Mouse (Mus musculus) embryo, embryonic 11.5 days (tissue): Measurements from ENCODE around the gene Tnfsf9.

Experiments
- DNase-seq: peaks from one replicate; pipeline ENCODE4 v3.0.0-alpha.2; 2012; ENCODE audit warnings: low read depth, low spot score

Tnfsf9 gene

DNA sequence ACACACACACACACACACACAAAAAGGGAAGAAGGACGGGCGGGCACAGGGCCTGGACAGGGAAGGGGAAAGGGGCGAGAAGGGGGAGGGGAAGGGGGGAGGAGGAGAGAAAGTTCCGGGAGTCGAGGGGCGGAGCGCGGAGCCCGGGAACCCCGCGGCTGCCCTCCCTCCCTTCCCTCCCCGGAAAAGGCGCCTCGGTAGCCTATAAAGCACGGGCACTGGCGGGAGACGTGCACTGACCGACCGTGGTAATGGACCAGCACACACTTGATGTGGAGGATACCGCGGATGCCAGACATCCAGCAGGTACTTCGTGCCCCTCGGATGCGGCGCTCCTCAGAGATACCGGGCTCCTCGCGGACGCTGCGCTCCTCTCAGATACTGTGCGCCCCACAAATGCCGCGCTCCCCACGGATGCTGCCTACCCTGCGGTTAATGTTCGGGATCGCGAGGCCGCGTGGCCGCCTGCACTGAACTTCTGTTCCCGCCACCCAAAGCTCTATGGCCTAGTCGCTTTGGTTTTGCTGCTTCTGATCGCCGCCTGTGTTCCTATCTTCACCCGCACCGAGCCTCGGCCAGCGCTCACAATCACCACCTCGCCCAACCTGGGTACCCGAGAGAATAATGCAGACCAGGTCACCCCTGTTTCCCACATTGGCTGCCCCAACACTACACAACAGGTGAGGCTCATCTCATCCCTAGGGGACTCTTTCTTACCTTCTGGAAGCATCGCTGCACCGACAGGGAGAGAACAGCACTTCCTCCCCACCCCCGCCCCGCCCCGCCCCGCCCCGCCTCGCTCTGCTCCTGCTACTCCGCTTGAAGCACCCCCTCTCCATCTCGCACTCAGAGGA is at the start of gene Tnfsf9:
Gene Tnfsf9 (plus strand): TSS at position 145 of the 854 bp plus-strand sequence.
- DNase-seq: no peak

DNA sequence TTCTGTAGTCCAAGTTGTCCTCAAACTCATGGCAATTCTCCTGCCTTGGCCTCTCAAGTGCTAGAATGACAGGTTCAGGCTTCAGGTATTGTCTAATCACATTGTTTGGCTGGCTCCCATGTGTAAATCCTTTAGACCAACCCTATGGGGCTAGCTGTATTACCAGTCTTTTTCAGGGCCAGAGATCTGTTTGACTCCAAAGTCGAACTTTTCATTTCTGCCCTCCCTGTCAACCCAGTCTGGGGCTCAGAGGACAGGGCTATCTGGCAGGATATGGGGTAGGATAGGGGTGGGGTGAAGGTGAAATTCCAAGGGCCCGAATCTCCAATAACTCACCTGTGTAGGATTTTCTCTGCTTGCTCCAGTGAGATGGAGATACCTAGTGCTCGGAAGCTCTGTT is 48.9 kb upstream of the Tnfsf9 start:
- no peak for DNase-seq

DNA sequence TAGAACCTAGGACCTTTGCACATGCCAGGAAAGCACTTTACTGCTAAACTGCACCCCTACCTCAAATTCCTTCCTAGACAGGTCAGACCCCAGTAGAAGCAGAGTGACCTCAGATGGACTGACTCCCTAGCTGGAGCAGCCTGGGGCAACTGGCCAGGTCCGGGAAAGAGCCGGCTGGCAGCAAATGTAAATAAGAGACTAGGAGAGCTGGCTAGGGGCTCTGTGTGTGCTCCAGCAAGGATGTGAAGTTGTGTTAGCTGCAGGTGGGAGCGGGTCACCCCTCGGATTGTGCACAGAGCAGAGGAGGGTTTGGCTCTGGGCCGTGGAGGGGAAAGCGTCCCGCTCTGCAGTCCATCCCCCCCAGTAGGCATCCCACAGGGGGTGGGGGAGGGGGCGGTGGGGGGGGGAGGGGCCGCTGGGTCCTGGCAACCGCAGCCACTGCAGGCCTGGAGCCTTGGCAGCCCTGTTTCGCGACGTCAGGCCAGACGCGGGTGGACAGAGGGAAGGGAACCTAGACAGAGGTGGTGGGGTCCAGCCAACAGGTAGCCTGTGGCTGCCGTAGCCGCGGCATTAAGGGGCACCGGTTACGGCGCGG is 46.1 kb upstream of the Tnfsf9 start, which contains the start of gene Crb3:
Gene Crb3 (plus strand): TSS at position 215 of the 595 bp plus-strand sequence.
- no peak for DNase-seq

- DNase-seq: peak; percentile 56
These were observed 45.6 kb upstream of the Tnfsf9 start, which contains the start of gene Slc25a23 for GRCm38 (mm10) chr17:57059486-57059977. Gene Slc25a23, minus strand, starts transcription at chr17:57059863.

DNA sequence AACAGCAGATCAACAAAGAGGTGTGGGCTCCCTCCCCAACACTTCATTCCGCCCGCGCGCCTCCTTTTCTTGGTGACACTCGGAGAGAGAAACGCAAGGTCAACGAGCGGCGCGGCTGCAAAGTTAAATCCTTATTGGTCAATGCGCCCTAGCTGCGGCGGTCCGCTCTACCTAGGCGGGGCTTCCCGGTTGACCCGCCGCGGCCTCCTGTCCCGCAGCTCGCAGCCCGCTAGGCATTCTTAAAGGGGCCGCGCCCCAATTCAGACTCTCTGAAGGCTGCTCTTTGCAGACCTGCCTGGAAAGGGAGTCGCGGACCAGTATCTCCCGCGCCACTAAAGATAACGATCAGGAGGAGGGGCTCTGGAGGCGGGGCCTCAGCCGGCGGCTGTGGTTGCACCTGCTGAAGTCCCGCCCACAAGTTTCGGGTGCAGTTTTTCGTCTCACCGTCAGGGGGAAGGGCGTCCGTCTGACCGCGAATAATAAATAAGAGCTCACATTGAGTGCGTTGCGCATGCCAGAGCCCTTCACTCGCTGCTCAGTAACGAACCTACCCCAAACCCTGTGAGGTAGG is 44.8 kb upstream of the Tnfsf9 start:
- DNase-seq: peak; percentile 88

GRCm38 (mm10) chr17:57061069-57061468 is 44.1 kb upstream of the Tnfsf9 start:
- DNase-seq: no peak

GRCm38 (mm10) chr17:57062011-57062521 is 43.1 kb upstream of the Tnfsf9 start:
- no peak for DNase-seq

- DNase-seq: no peak
These were observed 42.6 kb upstream of the Tnfsf9 start for GRCm38 (mm10) chr17:57062548-57062947.

DNA sequence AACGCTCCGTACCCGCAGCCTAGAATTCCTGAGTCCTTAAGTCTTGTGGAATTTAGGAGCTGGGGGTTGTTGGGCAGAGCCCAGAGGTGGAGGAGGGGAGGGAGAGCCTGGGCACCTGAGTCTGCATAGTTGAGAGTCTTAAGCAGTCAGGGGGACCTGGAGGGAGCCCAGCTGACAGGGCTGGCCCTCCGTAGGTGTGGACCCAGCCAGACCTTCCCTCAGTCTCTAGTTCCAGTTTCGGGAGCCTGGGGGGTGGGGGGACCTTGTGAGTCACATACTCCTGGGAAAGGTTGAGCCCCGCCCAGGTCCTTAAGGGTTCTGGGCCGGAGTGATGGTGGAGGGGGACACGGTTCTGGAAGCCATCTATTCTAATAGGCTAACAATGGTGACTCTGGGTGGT is 42.1 kb upstream of the Tnfsf9 start:
- no peak for DNase-seq

DNA sequence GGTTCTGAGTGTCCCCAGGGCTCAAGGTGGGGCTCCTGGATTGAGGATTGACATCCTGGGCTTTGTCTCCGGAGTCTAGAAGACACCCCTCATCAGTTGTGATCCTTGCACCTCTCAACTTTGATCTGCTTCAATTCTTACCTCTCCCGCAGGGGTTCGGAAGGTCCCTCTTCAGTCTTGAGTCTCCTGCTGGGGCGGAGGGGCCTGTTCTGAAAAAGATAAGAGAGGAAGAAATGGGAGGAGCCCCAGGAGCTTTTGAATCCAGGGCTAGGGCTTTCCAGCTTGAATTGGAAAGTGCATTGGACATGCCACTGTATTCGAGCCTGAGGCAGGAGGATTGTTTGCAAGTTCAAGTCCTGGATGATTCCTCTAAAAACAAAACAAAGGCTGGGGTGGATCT is 38.2 kb upstream of the Tnfsf9 start:
- DNase-seq: no peak

GRCm38 (mm10) chr17:57070272-57070671 is 34.9 kb upstream of the Tnfsf9 start:
- DNase-seq: no peak

- DNase-seq: no peak
These were observed 34.4 kb upstream of the Tnfsf9 start for GRCm38 (mm10) chr17:57070699-57071098.

GRCm38 (mm10) chr17:57076916-57077315 is 28.2 kb upstream of the Tnfsf9 start:
- no peak for DNase-seq

DNA sequence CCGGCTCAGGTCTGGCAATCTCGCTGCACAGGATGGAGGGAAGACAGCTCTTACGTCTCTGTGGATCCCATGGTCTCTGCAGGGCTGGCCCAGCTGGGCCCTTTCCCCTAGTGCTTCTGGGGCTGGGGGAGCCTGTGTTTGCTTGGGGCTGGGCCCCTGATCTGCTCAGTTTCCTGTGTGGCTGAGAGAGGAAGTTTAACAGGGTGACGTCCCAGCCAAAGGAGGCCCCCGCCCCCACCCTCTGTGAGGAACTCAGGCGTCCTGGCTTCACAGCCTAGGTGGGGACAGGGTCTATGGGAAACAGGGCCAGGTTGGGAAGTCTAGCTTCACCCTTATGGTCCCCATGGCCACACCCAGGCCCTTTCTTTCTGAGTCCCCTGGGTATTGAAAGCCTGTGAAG is 26.8 kb upstream of the Tnfsf9 start, which contains the start of gene Dennd1c:
Gene Dennd1c (minus strand): TSS at position 179 of the 400 bp plus-strand sequence.
- DNase-seq: no peak

DNA sequence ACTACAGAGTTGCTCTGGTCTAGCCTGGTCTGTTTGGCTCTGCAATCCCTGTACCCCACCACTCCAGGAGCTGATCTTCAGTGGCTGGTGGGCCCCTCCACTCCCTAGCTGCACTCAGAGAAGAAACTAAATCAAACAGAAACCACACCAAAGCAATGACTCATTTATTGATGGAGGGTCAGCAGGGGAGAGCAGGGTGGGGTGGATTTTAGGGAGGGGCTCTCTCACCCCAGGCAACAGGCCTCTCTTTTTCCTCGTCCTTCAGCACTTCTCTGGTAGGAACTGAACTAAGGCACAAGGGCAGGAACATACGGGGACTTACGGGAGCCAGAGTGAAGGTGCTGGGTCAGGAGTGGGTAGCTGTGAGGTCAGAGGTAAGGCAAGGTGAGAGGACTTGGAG is 25.2 kb upstream of the Tnfsf9 start:
- DNase-seq: no peak

- no peak for DNase-seq
These were observed 23.8 kb upstream of the Tnfsf9 start for GRCm38 (mm10) chr17:57081234-57081842.

DNA sequence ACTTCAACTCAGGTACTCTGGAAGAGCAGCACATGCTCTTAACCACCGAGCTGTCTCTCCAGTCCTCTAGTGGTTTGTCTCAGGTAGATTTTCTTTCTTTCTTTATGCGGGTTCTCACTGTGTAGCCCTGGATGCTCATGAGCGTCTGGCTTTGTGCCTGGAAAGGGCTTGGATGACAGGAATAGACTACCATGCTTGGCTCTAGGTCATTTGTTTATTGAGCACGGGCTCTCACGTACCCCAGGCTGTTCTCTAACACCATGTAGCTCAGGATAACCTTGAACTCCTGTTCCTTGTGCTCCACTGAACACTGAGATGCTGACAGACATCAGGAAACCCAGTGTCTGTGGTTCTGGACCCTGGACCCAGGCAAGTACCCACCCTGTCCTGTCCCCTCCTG is 22.6 kb upstream of the Tnfsf9 start:
- no peak for DNase-seq

DNA sequence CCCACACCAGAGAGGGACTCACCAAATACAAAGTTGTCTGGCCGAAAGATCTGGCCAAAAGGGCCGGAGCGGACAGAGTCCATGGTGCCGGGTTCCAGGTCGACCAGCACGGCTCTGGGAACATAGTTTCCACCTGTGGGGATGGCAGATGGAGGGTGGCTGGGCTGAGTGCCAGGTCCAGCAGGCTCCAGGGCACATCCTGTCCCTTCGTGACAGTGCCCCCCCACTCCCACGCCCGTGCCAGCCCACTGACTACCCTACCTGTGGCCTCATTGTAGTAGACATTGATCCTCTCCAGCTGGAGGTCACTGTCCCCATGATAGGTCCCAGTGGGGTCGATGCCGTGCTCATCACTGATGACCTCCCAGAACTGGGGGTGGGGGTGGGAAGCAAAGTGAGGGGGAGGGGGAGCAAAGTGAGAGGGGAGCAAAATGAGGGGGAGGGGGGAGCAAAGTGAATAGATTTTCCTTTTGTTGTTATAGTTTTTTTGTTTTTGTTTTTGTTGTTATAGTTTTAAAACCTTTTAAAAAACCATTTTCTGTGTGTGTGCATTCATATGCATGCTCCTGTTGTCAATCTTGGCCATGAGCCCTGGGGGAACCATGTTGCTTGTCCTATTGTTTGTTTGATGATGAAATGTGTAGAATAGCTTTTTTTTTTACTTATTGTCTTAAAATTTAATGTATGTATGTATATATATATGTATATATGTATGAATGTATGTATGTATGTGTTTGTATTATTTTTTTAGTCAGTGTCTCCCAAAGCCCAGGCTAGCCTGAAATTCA is 19.0 kb upstream of the Tnfsf9 start:
- DNase-seq: no peak

GRCm38 (mm10) chr17:57087049-57087832 is 17.9 kb upstream of the Tnfsf9 start, which contains the start of gene Tubb4a:
Gene Tubb4a, minus strand, starts transcription at chr17:57087782.
- DNase-seq: no peak

DNA sequence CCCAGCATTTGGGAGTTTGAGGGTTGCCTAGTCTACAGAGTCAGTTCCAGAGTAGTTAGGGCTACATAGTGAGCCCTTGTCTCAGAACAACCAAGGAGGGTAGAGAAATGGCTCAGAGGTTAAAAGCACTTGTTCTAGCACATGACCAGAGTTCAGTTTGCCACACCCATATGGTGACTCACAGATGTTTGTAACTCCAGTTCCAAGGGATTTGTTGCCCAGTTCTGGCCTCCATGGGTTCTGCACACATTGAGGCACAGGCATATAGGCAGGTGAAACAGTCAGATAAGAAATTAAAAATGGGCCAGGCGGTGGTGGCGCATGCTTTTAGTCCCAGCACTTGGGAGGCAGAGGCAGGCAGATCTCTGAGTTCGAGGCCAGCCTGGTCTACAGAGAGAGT is 10.9 kb upstream of the Tnfsf9 start:
- no peak for DNase-seq
